8 mouse cellular contexts compared by ENCODE assay signal in genomic region chr1:155099280-155099848, GRCm38 (mm10). TPM values are rescaled to one million over a fixed set of nuclear protein-coding genes. Genes with fewer than 3 reads are reported as not detected.
DNase-seq lines count a peak whose midpoint lies in the region; ATAC-seq lines count a peak whose summit lies in the region.

Gene Ier5 (minus strand): TSS chr1:155099636.

- DNase-seq in R1 (ENCODE audit: low read depth, low spot score): peak; percentile 93
- DNase-seq in cerebellum, postnatal 25 days: peak; percentile 96 to 98
- peak; percentile 96 to 99 for DNase-seq in frontal cortex, postnatal 36 days (ENCODE audit: low spot score in 2 of 2)
- DNase-seq in left cerebral cortex, adult 18-20 months (ENCODE audit: low spot score in 2 of 2): peak; percentile 97
- peak; percentile 97 for DNase-seq in right cerebral cortex, adult 18-20 months
- DNase-seq in urinary bladder, postnatal 10 days (ENCODE audit: low spot score): peak; percentile 83

- peak within 1 kb of the TSS; percentile 85 for H3K27ac ChIP-seq in hindbrain, embryonic 16.5 days (ENCODE audit: low read depth, low read length)
- H3K27ac ChIP-seq in macrophage: peak within 1 kb of the TSS; percentile 79

- peak; percentile 99 for ATAC-seq in hindbrain, embryonic 16.5 days

- peaks cover 14% of the 10 kb centered on the region for H3K4me1 ChIP-seq in hindbrain, embryonic 16.5 days (ENCODE audit: control insufficient read depth, insufficient read depth, low read depth, low read length)

- peak within 1 kb of the TSS; percentile 89 for H3K4me3 ChIP-seq in hindbrain, embryonic 16.5 days (ENCODE audit: low read length)
- peak within 1 kb of the TSS; percentile 72 for H3K4me3 ChIP-seq in macrophage (ENCODE audit: inconsistent target)

- no peaks in the 10 kb centered on the region for H3K27me3 ChIP-seq in hindbrain, embryonic 16.5 days (replicated peaks; ENCODE audit: control insufficient read depth, insufficient read depth, low read length)

- no peaks in the 10 kb centered on the region for H3K36me3 ChIP-seq in hindbrain, embryonic 16.5 days (ENCODE audit: control insufficient read depth, insufficient read depth, low read length)
- H3K36me3 ChIP-seq in macrophage (ENCODE audit: inconsistent target): no peaks in the 10 kb centered on the region

- no peaks in the 10 kb centered on the region for H3K9me3 ChIP-seq in hindbrain, embryonic 16.5 days (ENCODE audit: control insufficient read depth, low read length)

- H3K9ac ChIP-seq in hindbrain, embryonic 16.5 days (ENCODE audit: low read depth, low read length): peak within 1 kb of the TSS; percentile 97

- peak within 1 kb of the TSS; percentile 69 for H3K4me2 ChIP-seq in hindbrain, embryonic 16.5 days (ENCODE audit: low read length)

- H3K79me2 ChIP-seq in macrophage (ENCODE audit: inconsistent target): peaks cover 37% of the 10 kb centered on the region

- under 1% methylated on average over 40 of the region's 40 CpGs for WGBS in hindbrain, embryonic 16.5 days
- 2% methylated on average over 39 of the region's 40 CpGs for WGBS in macrophage (ENCODE audit: missing documents)

RNA-seq across cellular contexts. Expression of gene Ier5, which starts in this region (rescaled TPM):
- 4.5 and 5.5 TPM in 2 replicates for polyA plus RNA-seq in hindbrain, embryonic 16.5 days (2015; fragmentation: Nextera tagmentation; extraction: Ambion mirVana)
- total RNA-seq in left cerebral cortex, adult 18-20 months (2021): 10 to 100 TPM; 76.3 to 83.2 TPM
- 100 to 1,000 TPM in 15 of 26 experiments, 10 to 100 TPM in 11; 37.6 to 232 (median 114) TPM for total RNA-seq in macrophage (2018; cell fraction: chromatin; rRNA removed)
- 100 to 1,000 TPM in 16 of 26 experiments, 10 to 100 TPM in 10; 68.0 to 298 (median 132) TPM for total RNA-seq in macrophage (2018; cell fraction: cytosol; rRNA removed)
- 100 to 1,000 TPM in 22 of 26 experiments, 10 to 100 TPM in 4; 58.9 to 356 (median 241) TPM for total RNA-seq in macrophage (2018; cell fraction: nucleus; rRNA removed)
- polyA plus RNA-seq in macrophage (2018): 24.7 to 56.1 TPM (median 49.7 TPM) in 3 replicates

Comparison
In these comparisons a context has a peak if more than half of its experiments do, and no peak if none do; other contexts are left out.
1. Peak in every context shown above with its lines: DNase-seq, ATAC-seq, H3K4me3 ChIP-seq and H3K27ac ChIP-seq.